Mouse (Mus musculus) subcutaneous adipose tissue, adult 2 months (tissue): ENCODE measurements around the gene Olfr1215. TPM values are rescaled to one million over a fixed set of nuclear protein-coding genes. Genes with fewer than 3 reads are reported as not detected.

ENCODE experiments used
- polyA plus RNA-seq: library from polyadenylated mRNA; depleted of rRNA; stranded (reverse); fragments of >200 nt; gene quantifications from 2 replicates; pipeline ENCODE4 v1.2.3, GENCODE M21; 2012; ENCODE audit warnings: low replicate concordance; rRNA removed

Gene Olfr1215
- polyA plus RNA-seq = not detected in 2 replicates

GRCm38 (mm10) chr2:89006873-89007272, at the start of gene Olfr1215:
TSS of gene Olfr1215 (minus strand) at chr2:89006973.

DNA sequence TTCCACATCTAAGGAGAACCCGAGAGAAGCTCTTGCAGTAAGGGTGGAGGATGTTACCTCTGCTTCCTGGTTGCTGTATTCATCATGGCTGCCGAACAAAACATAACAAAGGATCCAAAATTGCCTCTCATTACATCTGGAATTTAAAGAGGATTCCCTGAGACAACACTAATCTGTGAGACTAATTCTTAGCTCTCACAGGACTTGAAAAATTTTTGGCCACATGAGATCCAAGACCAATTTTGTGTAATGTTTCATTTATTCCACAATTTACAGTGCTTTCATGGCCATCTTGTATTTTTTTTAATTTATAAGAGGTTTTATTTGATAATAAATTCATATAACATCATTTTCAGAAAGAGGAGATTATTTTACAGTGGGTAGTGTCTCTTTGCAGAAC, 25.2 kb upstream of the Olfr1215 start, which contains the start of gene Olfr1217:
Olfr1217 (minus strand) TSS at position 101 of the 400 bp plus-strand sequence.

DNA sequence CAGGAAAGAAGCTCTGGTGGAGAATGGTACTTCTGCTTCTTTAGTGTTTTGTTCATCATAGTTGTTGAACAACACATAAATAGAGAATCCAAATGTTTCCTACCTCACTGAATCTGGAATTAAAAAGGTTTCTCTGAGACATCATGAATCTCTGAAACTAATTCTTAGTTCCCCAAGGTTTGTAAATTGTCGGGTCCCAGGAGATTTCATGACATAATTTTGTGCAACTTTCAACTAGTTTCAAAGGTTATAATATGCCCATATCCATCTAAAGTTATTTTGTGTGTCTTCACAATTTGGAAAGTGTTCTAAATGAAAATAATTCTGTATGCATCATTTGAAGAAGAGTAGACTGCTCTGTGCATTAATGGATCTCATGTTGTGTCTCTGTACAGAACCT, 11.5 kb upstream of the Olfr1215 start, which contains the start of gene Olfr1216:
Olfr1216 (minus strand) TSS at position 101 of the 400 bp plus-strand sequence.

DNA sequence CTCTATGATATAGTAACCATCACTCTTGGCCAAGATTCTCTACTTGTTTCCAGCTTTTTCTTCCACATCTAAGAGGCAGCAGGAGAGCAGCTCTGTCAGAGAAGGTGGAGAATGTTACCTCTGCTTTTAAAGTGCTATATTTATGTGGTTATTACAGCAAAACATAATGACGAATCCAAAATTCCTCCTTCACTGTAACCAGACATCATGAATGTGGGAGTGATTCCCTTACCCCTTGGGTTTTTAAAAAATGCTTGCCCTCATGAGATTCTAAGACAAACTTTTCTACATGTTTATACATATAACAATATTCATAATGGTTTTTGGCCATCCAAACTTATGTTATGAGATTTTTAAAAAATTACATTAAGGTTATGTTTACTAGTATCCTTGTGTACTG, 14.2 kb downstream of the Olfr1215 start, which contains the start of gene Olfr1214:
Olfr1214 (minus strand) TSS at position 101 of the 400 bp plus-strand sequence.

DNA sequence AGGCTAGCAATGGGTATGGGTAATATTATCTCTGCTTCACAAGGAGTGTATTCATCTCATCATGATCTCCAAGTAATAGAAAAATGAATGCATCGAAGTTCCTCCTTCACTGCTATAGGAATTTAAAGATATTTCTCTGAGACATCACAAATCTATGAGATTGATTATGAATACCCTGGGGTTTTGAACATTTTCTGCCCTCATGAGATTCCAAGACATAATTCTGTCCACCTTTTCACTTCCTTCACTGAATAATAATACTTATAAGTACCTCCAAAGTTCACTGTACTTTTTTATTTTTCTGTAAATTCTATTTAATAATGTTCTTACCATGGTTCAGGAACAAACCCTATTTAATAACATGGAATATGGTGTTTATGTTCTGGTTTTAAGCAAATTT, 26.6 kb downstream of the Olfr1215 start, which contains the start of gene Gm13762:
Gm13762 (minus strand) TSS at position 101 of the 400 bp plus-strand sequence.

GRCm38 (mm10) chr2:88953669-88954068, 53.1 kb downstream of the Olfr1215 start, which contains the start of gene Olfr1212:
TSS of gene Olfr1212 (plus strand) at chr2:88953969.

Other genes with a start within 250 kb of the Olfr1215 start
- gene Olfr1199, start 246.5 kb downstream of the Olfr1215 start, polyA plus RNA-seq = not detected in 2 replicates
- gene Olfr1200, start 236.5 kb downstream of the Olfr1215 start, polyA plus RNA-seq = not detected in 2 replicates
- not detected in 2 replicates for gene Olfr1201, start 213.9 kb downstream of the Olfr1215 start, polyA plus RNA-seq
- not detected in 2 replicates for gene Olfr1202, start 192.5 kb downstream of the Olfr1215 start, polyA plus RNA-seq
- gene Olfr1205, start 177.2 kb downstream of the Olfr1215 start, polyA plus RNA-seq = not detected in 2 replicates
- not detected in 2 replicates for gene Olfr1204, start 157.7 kb downstream of the Olfr1215 start, polyA plus RNA-seq
- not detected in 2 replicates for gene Olfr1206, start 143.7 kb downstream of the Olfr1215 start, polyA plus RNA-seq
- not detected in 2 replicates for gene Olfr1208, start 104.7 kb downstream of the Olfr1215 start, polyA plus RNA-seq
- not detected in 2 replicates for gene Olfr1209, start 91.8 kb downstream of the Olfr1215 start, polyA plus RNA-seq
- gene Olfr1211, start 68.9 kb downstream of the Olfr1215 start, polyA plus RNA-seq = not detected in 2 replicates
- gene Olfr1212, start 53.0 kb downstream of the Olfr1215 start, polyA plus RNA-seq = not detected in 2 replicates
- gene Gm13762, start 26.7 kb downstream of the Olfr1215 start, polyA plus RNA-seq = not detected in 2 replicates
- not detected in 2 replicates for gene Olfr1214, start 14.3 kb downstream of the Olfr1215 start, polyA plus RNA-seq
- gene Olfr1216, start 11.4 kb upstream of the Olfr1215 start, polyA plus RNA-seq = not detected in 2 replicates
- not detected in 2 replicates for gene Olfr1217, start 25.1 kb upstream of the Olfr1215 start, polyA plus RNA-seq
- not detected in 2 replicates for gene Olfr1218, start 54.2 kb upstream of the Olfr1215 start, polyA plus RNA-seq
- not detected in 2 replicates for gene Olfr1219, start 76.5 kb upstream of the Olfr1215 start, polyA plus RNA-seq
- not detected in 2 replicates for gene Olfr1220, start 99.9 kb upstream of the Olfr1215 start, polyA plus RNA-seq
- not detected in 2 replicates for gene Olfr1221, start 110.3 kb upstream of the Olfr1215 start, polyA plus RNA-seq
- not detected in 2 replicates for gene Olfr1222, start 126.1 kb upstream of the Olfr1215 start, polyA plus RNA-seq
- gene Olfr1223, start 144.6 kb upstream of the Olfr1215 start, polyA plus RNA-seq = not detected in 2 replicates
- not detected in 2 replicates for gene Olfr1224-ps1, start 157.1 kb upstream of the Olfr1215 start, polyA plus RNA-seq
- not detected in 2 replicates for gene Olfr1225, start 167.7 kb upstream of the Olfr1215 start, polyA plus RNA-seq
- gene Olfr1226, start 193.1 kb upstream of the Olfr1215 start, polyA plus RNA-seq = not detected in 2 replicates
- not detected in 2 replicates for gene Olfr1228, start 247.1 kb upstream of the Olfr1215 start, polyA plus RNA-seq